Mouse (Mus musculus) neural tube, embryonic 12.5 days (tissue): ENCODE measurements around the gene Mylip. TPM values are rescaled to one million over a fixed set of nuclear protein-coding genes. Genes with fewer than 3 reads are reported as not detected.

Experiments
- ATAC-seq: fragments of 200-750 bp; cut with Nextera tagmentation; 2 replicates; pipeline ENCODE4 v1.8.0; 2017; ENCODE audit warnings: low read depth, mild to moderate bottlenecking, moderate TSS enrichment, moderate library complexity; ENCODE audit not compliant: low FRiP score
- H3K27ac ChIP-seq: fragments of 300-500 bp; sonication (generic); 2 replicates; pipeline ENCODE4 v1.5.1; 2016
- H3K27me3 ChIP-seq: fragments of 300-500 bp; sonication (generic); replicated peaks from 2 replicates; pipeline ENCODE4 v1.6.1; 2016; ENCODE audit warnings: mild to moderate bottlenecking
- H3K36me3 ChIP-seq: fragments of 300-500 bp; sonication (generic); 2 replicates; pipeline ENCODE4 v1.6.1; 2016; ENCODE audit warnings: mild to moderate bottlenecking
- H3K4me1 ChIP-seq: fragments of 300-500 bp; sonication (generic); 2 replicates; pipeline ENCODE4 v1.6.1; 2016
- H3K4me2 ChIP-seq: fragments of 300-500 bp; sonication (generic); replicated peaks from 2 replicates; pipeline ENCODE4 v1.6.1; 2016; ENCODE audit warnings: mild to moderate bottlenecking
- H3K4me3 ChIP-seq: fragments of 300-500 bp; sonication (generic); 2 replicates; pipeline ENCODE4 v1.5.1; 2016
- H3K9ac ChIP-seq: fragments of 300-500 bp; sonication (generic); 2 replicates; pipeline ENCODE4 v1.6.1; 2016; ENCODE audit warnings: mild to moderate bottlenecking
- H3K9me3 ChIP-seq: fragments of 300-500 bp; sonication (generic); 2 replicates; pipeline ENCODE4 v1.6.1; 2016; ENCODE audit warnings: mild to moderate bottlenecking
- WGBS: fragments of 180-500 bp; shearing (Covaris S2); methylation state at CpG from one replicate; pipeline ENCODE4 v1.1.7; 2016; 5-methylcytosine and 5-hydroxymethylcytosine counted together
- polyA plus RNA-seq: library from polyadenylated mRNA; unstranded; fragments of >200 nt; fragmentation: Nextera tagmentation; extraction: Ambion mirVana; gene quantifications from 2 replicates; pipeline ENCODE4 v1.2.1, GENCODE M21; 2016

Gene Mylip
- polyA plus RNA-seq = 9.6 and 11.6 TPM in 2 replicates

DNA sequence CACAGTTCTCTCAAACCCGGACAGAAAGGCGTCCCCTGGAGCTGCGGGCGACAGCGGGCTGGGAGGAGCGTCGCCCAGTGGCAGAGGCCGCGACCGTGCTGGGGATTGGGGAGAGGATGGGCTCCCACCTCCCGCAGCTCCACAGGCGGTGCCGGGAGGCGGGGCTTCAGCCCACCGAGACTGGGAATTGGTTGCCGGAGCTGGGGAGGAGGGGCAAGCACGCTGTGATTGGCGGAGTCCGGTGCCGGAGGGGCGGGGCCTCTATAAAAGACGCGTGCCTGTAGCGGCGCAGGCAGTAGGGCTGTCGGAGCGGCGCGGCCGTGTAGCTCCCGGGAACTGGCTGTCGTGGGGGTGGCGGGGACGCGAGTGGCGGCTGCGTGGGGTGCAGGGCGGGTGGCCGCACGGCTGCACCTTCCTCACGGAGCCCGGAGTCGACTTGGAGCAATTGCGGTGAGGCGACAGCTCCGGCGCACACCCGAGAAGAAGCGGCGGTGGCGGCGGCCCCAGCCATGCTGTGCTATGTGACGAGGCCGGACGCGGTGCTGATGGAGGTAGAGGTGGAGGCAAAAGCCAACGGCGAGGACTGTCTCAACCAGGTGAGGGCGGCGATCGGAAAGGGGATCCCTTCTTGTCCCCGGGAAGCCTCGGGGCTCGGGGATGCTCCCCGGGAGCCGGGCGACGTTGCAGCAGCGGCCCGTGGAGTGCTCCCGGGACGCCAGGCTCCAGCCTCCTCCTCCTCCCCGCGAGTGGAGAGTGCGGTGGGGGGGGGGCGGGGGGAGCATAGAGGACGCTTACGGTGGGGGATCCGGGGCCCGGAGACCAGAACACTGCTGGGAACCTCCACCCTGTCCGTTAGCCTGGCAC is at the start of gene Mylip:
Mylip (plus strand) TSS at position 295 of the 864 bp plus-strand sequence.
- H3K4me3 ChIP-seq = peak within 1 kb of the TSS; percentile 70
- ATAC-seq = peak; percentile 98
- no peak within 1 kb of the TSS for H3K27ac ChIP-seq
- WGBS = under 1% methylated on average over 81 of the region's 81 CpGs
- H3K4me1 ChIP-seq = peaks cover 20% of the 10 kb centered on the region
- peak within 1 kb of the TSS; percentile 66 for H3K9ac ChIP-seq
- no peaks in the 10 kb centered on the region for H3K27me3 ChIP-seq
- H3K9me3 ChIP-seq = no peaks in the 10 kb centered on the region
- H3K36me3 ChIP-seq = no peaks in the 10 kb centered on the region
- H3K4me2 ChIP-seq = peak within 1 kb of the TSS; percentile 96

DNA sequence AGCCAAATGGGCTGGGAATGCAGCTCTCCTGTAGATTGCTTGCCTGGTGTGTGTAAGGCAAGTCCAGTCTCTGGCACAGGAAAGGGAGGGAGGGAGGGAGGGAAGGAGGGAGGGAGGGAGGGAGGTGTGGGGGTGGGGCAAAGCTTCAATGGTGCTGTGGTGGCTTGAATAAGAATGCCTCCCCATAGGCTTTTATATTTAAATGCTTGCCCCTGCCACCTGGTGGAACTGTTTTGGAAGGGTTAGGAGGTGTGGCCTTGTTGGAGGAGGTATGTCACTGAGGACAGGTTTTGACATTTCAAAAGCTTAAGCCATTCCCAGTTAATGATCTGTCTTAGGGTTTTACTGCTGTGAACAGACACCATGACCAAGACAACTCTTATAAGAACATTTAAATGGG is 47.6 kb upstream of the Mylip start:
- Histone ChIP-seq H3K27ac (no peak overlapping the region), H3K4me3 (no peak overlapping the region), H3K27me3 (no peaks in the 10 kb centered on the region), H3K4me2 (no peak overlapping the region), H3K9ac (no peak overlapping the region), H3K36me3 (no peaks in the 10 kb centered on the region), H3K9me3 (0 out of 2 replicates have a peak, but pooled peaks cover 7% of the 10 kb centered on the region), H3K4me1 (peaks cover 9% of the 10 kb centered on the region)
- no peak for ATAC-seq

DNA sequence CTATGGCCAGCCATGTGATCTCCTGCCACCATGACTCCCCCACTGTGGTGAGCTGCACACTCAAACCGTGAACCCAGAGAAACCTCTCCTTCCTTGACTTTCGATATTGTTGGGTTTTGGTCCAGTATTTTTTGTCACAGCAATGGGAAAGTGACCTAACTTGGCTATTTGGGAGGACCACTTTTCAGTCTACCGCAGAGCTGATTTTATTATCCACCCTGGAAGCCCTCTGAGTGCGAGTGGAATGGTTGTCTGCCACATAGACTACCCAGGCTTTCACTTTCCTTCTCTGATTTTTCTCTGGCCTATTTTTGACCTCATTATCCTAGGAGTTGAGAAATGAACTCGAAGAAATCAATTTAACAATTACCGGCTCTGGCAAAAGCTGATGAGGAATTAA is 46.0 kb upstream of the Mylip start:
- H3K27me3 ChIP-seq = no peaks in the 10 kb centered on the region
- 92% methylated on average over 6 of the region's 6 CpGs for WGBS

DNA sequence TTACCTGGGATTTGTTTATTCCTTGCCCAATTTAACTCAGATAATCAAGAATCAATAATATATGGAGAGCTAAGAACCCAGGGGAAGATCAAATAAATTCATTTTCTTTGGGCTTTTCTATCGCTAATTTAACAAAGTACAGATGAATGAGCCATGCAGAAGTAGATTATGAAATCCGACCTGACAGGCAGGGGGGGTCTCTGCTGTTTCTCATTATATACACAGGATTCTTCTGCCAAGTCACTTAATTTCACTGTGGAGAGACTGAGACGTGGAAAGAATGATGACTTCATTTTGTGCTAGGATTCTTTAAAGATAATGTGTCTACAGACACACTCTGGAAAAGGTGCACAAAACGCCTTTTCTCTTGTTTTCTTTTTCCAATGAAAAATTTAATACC is 45.6 kb upstream of the Mylip start:
- H3K4me1 ChIP-seq = peaks cover 9% of the 10 kb centered on the region
- no peaks in the 10 kb centered on the region for H3K36me3 ChIP-seq
- 66% methylated on average over 4 of the region's 4 CpGs for WGBS
- H3K27me3 ChIP-seq = no peaks in the 10 kb centered on the region
- no peak overlapping the region for H3K4me3 ChIP-seq
- no peak overlapping the region for H3K4me2 ChIP-seq
- H3K9ac ChIP-seq = no peak overlapping the region
- ATAC-seq = no peak
- no peak overlapping the region for H3K27ac ChIP-seq
- H3K9me3 ChIP-seq = 0 out of 2 replicates have a peak, but pooled peaks cover 7% of the 10 kb centered on the region

More for the DNA sequence above, 46.0 kb upstream of the Mylip start:
- Histone ChIP-seq H3K36me3 (no peaks in the 10 kb centered on the region), H3K27ac (no peak overlapping the region), H3K9me3 (0 out of 2 replicates have a peak, but pooled peaks cover 7% of the 10 kb centered on the region), H3K4me1 (peaks cover 9% of the 10 kb centered on the region), H3K4me2 (no peak overlapping the region), H3K4me3 (no peak overlapping the region), H3K9ac (no peak overlapping the region)
- ATAC-seq = no peak

DNA sequence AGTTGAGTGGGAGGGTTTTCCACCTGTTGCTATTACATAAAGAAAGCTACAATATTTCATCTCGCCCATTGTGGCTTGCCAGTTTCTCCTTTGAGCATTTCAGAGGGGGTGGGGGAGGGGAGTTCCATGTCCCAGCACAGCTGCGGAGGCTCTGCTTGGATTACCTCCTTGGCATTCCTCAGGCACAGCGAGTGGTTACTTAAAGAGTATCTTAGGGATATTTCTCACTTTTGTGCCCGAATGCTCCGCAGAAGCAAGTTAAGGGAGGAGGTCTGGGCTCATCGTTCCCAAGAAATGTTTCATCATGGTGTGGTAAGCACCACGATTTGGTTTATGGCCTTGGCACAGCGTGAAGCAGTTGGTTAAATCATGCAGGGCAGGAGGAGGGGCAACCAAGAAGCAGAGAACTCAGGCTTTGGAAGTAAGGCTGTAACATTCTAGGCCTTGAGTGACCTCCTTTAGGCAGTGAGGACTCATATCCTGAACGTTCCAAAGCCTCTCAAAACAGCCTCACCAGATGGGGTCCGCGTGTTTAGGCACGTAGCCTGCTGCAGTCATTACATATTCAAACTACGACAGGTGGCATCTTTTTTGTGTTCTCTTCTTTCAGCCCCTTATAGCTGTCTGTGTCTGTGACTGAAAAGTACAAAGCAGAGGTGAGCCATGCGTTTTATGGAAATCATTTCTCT is 43.9 kb upstream of the Mylip start:
- Histone ChIP-seq H3K27me3 (no peaks in the 10 kb centered on the region), H3K9me3 (0 out of 2 replicates have a peak, but pooled peaks cover 7% of the 10 kb centered on the region), H3K27ac (no peak overlapping the region), H3K4me3 (no peak overlapping the region), H3K4me1 (peaks cover 9% of the 10 kb centered on the region), H3K9ac (no peak overlapping the region), H3K4me2 (peak overlapping the region; percentile 33), H3K36me3 (no peaks in the 10 kb centered on the region)
- 10% methylated on average over 14 of the region's 14 CpGs for WGBS
- ATAC-seq = 0 out of 2 replicates have a peak, but pooled peaks have one; percentile 41

DNA sequence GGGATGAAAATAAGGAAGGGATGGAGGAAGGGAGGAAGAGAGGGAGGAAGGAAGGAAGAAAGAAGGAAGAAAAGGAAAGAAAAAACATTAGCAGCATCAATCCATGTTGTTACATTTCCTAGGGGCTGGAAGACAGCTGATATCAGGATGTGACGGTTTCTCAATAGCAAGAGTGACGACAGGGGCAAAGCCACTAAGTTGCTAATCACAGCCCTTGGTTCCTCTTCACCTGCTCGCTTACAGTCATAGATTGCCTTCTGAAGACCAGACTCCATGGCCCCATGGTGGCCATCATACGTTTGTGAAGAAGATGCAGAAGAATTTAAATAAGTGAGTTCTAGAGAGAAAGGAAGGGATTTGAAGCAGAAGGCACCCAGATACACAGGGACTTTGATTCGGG is 38.1 kb upstream of the Mylip start:
- no peak for ATAC-seq
- H3K36me3 ChIP-seq = no peaks in the 10 kb centered on the region
- H3K4me1 ChIP-seq = no peaks in the 10 kb centered on the region
- H3K4me2 ChIP-seq = no peak overlapping the region
- H3K27me3 ChIP-seq = no peaks in the 10 kb centered on the region
- H3K9ac ChIP-seq = no peak overlapping the region
- H3K9me3 ChIP-seq = no peaks in the 10 kb centered on the region
- 89% methylated on average over 5 of the region's 5 CpGs for WGBS
- no peak overlapping the region for H3K4me3 ChIP-seq
- no peak overlapping the region for H3K27ac ChIP-seq

DNA sequence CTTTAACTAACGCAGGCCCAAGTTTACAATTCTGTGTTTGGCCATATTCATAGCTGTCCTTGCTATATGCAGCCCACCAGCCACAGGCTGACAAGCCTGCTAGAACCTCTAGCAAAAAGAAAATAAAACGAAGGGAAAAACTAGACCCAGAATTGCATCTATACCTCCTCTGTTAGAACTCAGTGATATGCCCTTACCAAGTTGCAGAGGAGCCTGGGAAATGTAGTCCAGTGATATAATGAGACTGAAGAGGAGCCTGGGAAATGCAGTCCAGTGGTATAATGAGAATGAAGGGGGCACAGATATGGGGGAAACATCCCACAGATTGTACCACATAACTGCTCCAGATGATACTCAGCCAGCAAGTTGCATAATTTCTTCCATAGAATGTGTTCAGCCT is 34.7 kb upstream of the Mylip start:
- ATAC-seq = no peak
- WGBS = 73% methylated on average over 2 of the region's 2 CpGs
- no peak overlapping the region for H3K4me3 ChIP-seq
- H3K27ac ChIP-seq = no peak overlapping the region
- no peaks in the 10 kb centered on the region for H3K9me3 ChIP-seq
- no peak overlapping the region for H3K9ac ChIP-seq
- H3K27me3 ChIP-seq = no peaks in the 10 kb centered on the region
- no peaks in the 10 kb centered on the region for H3K4me1 ChIP-seq
- H3K36me3 ChIP-seq = no peaks in the 10 kb centered on the region
- no peak overlapping the region for H3K4me2 ChIP-seq

DNA sequence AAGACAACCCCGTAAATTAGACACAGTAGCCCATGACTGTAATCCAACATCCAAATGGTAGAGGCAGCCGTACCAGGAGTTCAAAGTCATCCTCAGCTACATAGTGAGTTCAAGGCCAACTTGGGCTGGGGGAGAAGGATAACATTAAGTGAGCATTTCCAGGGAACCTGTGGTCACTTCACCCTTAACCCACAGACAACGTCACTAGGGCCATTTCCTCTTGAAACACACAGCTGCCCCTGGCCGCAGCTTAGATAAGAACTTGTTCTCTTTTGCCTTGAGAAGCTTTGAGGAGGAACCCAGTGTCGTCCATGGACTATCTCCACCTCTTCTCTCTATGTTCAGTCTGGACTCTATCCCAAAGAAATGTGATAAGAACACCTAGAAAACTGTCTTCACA is 31.3 kb upstream of the Mylip start:
- H3K9ac ChIP-seq = no peak overlapping the region
- no peak for ATAC-seq
- H3K4me3 ChIP-seq = no peak overlapping the region
- H3K4me1 ChIP-seq = no peaks in the 10 kb centered on the region
- no peaks in the 10 kb centered on the region for H3K36me3 ChIP-seq
- H3K27ac ChIP-seq = no peak overlapping the region
- no peaks in the 10 kb centered on the region for H3K9me3 ChIP-seq
- H3K4me2 ChIP-seq = no peak overlapping the region
- 85% methylated on average over 5 of the region's 5 CpGs for WGBS
- no peaks in the 10 kb centered on the region for H3K27me3 ChIP-seq

DNA sequence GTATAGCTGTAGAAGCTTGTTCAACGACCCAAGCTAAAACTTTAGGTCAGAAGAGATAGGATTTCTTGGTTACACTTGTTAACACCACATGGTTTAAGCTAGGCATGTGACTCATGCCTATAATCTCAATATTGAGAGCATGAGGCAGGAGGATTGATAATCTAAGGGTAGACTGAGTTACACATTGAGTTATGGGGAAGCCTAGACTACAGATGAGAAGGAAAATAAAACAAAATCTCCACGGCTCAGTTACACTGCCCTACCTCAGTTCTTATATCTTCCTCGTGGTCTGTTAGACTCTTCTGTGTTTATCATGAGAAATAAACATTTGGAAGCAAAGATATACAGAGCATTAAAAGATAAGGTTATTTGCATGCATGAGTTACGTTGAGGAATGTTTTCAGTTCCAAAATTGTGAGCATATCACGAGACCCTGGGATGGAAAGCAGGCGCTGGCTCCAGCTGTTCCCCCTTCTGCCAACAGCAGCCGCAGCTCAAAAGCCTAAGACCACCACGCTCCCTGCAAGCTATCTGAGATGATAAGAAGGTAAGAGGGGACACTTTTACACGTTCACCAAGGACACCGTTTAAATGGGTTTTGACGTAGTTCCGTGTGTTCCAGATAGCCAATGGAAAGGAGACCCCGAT is 30.7 kb upstream of the Mylip start:
- no peak overlapping the region for H3K27ac ChIP-seq
- no peaks in the 10 kb centered on the region for H3K27me3 ChIP-seq
- H3K4me1 ChIP-seq = no peaks in the 10 kb centered on the region
- no peak overlapping the region for H3K4me3 ChIP-seq
- no peak overlapping the region for H3K4me2 ChIP-seq
- WGBS = 92% methylated on average over 13 of the region's 13 CpGs
- no peaks in the 10 kb centered on the region for H3K36me3 ChIP-seq
- H3K9ac ChIP-seq = no peak overlapping the region
- H3K9me3 ChIP-seq = no peaks in the 10 kb centered on the region
- ATAC-seq = no peak

DNA sequence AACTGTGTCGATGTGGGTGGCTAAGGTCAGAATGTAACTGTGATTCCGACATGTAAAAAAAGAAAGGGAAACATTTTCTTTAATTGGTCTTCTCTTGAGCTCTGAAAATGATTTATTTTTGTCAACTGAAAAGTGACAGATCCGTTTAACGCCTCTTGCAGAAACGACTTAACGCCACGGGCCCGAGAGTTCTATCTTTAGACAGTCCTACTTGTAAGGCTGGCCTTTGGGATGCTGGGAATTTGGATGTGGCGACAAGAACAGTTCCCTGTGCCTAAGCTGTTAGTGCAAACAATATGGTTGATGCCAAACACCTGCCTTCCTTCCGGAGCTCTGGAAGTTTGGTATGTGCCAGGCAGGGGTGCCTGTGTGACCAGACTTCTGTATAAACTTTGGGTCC is 23.8 kb upstream of the Mylip start:
- 89% methylated on average over 10 of the region's 10 CpGs for WGBS
- Histone ChIP-seq H3K9me3 (no peaks in the 10 kb centered on the region), H3K4me2 (no peak overlapping the region), H3K4me3 (no peak overlapping the region), H3K27me3 (no peaks in the 10 kb centered on the region), H3K9ac (no peak overlapping the region), H3K36me3 (no peaks in the 10 kb centered on the region), H3K27ac (no peak overlapping the region), H3K4me1 (no peaks in the 10 kb centered on the region)
- ATAC-seq = no peak

DNA sequence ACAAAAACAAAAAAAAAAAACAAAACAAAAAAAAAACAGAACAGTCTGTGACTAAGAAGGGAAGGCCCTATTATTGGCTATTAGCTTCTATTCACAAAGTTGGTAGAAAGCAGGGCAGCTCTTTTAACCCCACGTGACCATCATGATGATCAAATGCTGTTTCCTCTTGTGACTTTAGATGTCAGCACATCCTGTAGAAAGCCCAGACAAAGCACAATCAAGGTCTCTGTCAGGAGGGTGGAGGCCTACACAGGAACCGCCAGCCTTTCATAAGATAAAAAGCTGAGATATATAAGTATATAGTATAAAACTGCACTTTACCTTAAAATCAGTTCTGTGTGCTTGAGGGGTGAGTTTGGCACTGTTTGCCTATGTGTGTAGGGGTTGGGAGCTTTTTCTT is 17.9 kb upstream of the Mylip start:
- no peak for ATAC-seq
- Histone ChIP-seq H3K27me3 (no peaks in the 10 kb centered on the region), H3K4me1 (no peaks in the 10 kb centered on the region), H3K4me3 (no peak overlapping the region), H3K27ac (no peak overlapping the region), H3K9me3 (no peaks in the 10 kb centered on the region), H3K36me3 (no peaks in the 10 kb centered on the region), H3K9ac (no peak overlapping the region), H3K4me2 (no peak overlapping the region)
- WGBS = 77% methylated on average over 2 of the region's 2 CpGs

DNA sequence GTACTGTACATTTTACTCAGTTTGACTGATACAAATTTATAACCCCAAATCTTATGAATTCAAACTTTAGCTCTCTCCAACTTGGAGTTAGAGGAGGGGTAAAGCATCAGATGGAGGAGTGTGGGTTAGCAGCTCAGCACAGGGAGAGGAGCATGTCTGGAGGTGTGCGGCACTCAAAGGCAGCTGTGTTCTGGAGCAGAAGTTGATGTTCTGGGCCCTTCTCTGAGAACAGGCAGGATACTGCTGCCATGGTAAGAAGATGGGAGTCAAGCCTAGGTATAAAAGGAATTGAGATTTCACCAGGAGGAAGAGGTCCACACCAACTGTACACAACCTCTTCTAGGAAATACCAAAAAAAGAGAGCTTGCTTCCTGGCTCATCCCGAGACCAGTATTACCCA is 17.1 kb upstream of the Mylip start:
- 92% methylated on average over 2 of the region's 2 CpGs for WGBS
- Histone ChIP-seq H3K4me1 (no peaks in the 10 kb centered on the region), H3K9me3 (no peaks in the 10 kb centered on the region), H3K9ac (no peak overlapping the region), H3K27ac (no peak overlapping the region), H3K4me2 (no peak overlapping the region), H3K4me3 (no peak overlapping the region), H3K36me3 (no peaks in the 10 kb centered on the region), H3K27me3 (no peaks in the 10 kb centered on the region)
- no peak for ATAC-seq
